Mouse (Mus musculus) megakaryocyte, embryonic 14.5 days (primary cell): ENCODE data around the gene Nmnat1. TPM values are rescaled to one million over a fixed set of nuclear protein-coding genes. Genes with fewer than 3 reads are reported as not detected.

Source experiments
- H3K27me3 ChIP-seq: replicated peaks from 2 replicates; pipeline ENCODE3; 2012; ENCODE audit warnings: inconsistent platforms
- H3K36me3 ChIP-seq: replicated peaks from 2 replicates; pipeline ENCODE3; 2012; ENCODE audit warnings: low read length, inconsistent platforms, mixed read lengths
- H3K4me1 ChIP-seq: 2 replicates; pipeline ENCODE4 v1.6.1; 2012; ENCODE audit warnings: inconsistent platforms
- H3K4me3 ChIP-seq: replicated peaks from 2 replicates; pipeline ENCODE3; 2012; ENCODE audit warnings: moderate library complexity, mild to moderate bottlenecking, inconsistent platforms
- H3K9me3 ChIP-seq: 2 replicates; pipeline ENCODE4 v1.6.1; 2012; ENCODE audit warnings: inconsistent platforms
- FLI1 ChIP-seq: IDR thresholded peaks from 2 replicates; pipeline ENCODE4 v1.6.1; 2012; ENCODE audit warnings: low read length, inconsistent platforms, mixed read lengths
- GATA1 ChIP-seq: IDR thresholded peaks from 3 replicates; pipeline ENCODE4 v1.6.1; 2012; ENCODE audit warnings: mixed read lengths, low read length, inconsistent platforms, borderline replicate concordance
- polyA plus RNA-seq: library from polyadenylated mRNA; stranded (reverse); fragments of >175 nt; gene quantifications from 2 replicates; pipeline ENCODE4 v1.2.3, GENCODE M21; 2012; ENCODE audit warnings: low replicate concordance; ENCODE audit not compliant: insufficient read depth

Nmnat1 gene
- polyA plus RNA-seq, 1 experiment: 2.9 TPM

GRCm38 (mm10) chr4:149425801-149426292, 59.2 kb downstream of the Nmnat1 start:
- Histone ChIP-seq H3K4me1 (peaks cover 52% of the 10 kb centered on the region), H3K9me3 (no peaks in the 10 kb centered on the region), H3K36me3 (peaks cover 21% of the 10 kb centered on the region), H3K27me3 (no peaks in the 10 kb centered on the region), H3K4me3 (peak overlapping the region; percentile 97)
- TF ChIP-seq FLI1 (no peak), GATA1 (no peak)

- Histone ChIP-seq H3K4me3 (peak overlapping the region; percentile 97), H3K9me3 (no peaks in the 10 kb centered on the region), H3K4me1 (peaks cover 63% of the 10 kb centered on the region), H3K27me3 (no peaks in the 10 kb centered on the region), H3K36me3 (peaks cover 30% of the 10 kb centered on the region)
- TF ChIP-seq GATA1 (no peak), FLI1 (no peak)
Observed at GRCm38 (mm10) chr4:149424755-149425154, 60.2 kb downstream of the Nmnat1 start.

DNA sequence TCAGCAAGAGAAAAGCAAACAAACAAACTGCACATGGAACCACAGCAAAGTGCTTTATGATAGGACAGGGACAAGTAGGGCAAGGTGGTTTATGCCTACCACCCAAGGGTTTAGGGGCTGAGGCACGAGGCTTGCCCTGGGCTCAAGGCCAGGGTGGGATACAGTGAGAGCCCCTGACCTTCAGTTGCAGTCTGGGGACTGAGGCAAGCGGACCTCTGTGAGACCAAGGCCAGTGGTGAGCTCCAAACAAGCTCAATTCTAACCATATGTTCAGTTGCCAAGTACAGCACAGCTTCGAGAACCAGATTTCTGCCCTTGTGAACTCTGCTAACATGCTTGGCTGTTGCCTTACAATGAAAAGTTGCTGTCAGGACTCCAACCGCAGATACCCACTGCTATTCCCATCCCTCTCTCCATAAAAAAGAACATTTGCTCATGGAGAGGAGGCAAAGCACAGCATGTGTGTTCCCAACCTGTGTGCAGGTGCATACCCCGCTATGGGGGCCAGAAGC, 67.1 kb downstream of the Nmnat1 start:
- peaks cover 80% of the 10 kb centered on the region for H3K4me1 ChIP-seq

More for the DNA sequence above, 67.1 kb downstream of the Nmnat1 start:
- TF ChIP-seq FLI1 (no peak), GATA1 (no peak)
- Histone ChIP-seq H3K4me3 (no peak overlapping the region), H3K27me3 (no peaks in the 10 kb centered on the region), H3K36me3 (peaks cover 59% of the 10 kb centered on the region), H3K9me3 (peaks cover 4% of the 10 kb centered on the region; the same call in 1 of the 2 replicates)

Other genes starting within 250 kb of the Nmnat1 start
- 0.87 TPM in 1 of 2 replicates, not detected in the other for gene Kif1b, start 177.5 kb downstream of the Nmnat1 start, polyA plus RNA-seq
- gene Ube4b, start 58.5 kb downstream of the Nmnat1 start, polyA plus RNA-seq: 134 and 196 TPM in 2 replicates
- gene Rbp7, start 30.2 kb downstream of the Nmnat1 start, polyA plus RNA-seq: not detected in 2 replicates
- not detected in 2 replicates for gene Tmem274, start 7.8 kb downstream of the Nmnat1 start, polyA plus RNA-seq
- 8.1 TPM in 1 of 2 replicates, not detected in the other for gene Lzic, start within 50 bp of the Nmnat1 start, polyA plus RNA-seq
- 1.0 and 14.5 TPM in 2 replicates for gene Ctnnbip1, start 33.0 kb upstream of the Nmnat1 start, polyA plus RNA-seq
- 10.0 and 13.2 TPM in 2 replicates for gene Clstn1, start 101.3 kb upstream of the Nmnat1 start, polyA plus RNA-seq
- 40.4 and 46.2 TPM in 2 replicates for gene Pik3cd, start 217.4 kb upstream of the Nmnat1 start, polyA plus RNA-seq